Mouse (Mus musculus): Measurements from ENCODE around the gene Arsb.

DNA sequence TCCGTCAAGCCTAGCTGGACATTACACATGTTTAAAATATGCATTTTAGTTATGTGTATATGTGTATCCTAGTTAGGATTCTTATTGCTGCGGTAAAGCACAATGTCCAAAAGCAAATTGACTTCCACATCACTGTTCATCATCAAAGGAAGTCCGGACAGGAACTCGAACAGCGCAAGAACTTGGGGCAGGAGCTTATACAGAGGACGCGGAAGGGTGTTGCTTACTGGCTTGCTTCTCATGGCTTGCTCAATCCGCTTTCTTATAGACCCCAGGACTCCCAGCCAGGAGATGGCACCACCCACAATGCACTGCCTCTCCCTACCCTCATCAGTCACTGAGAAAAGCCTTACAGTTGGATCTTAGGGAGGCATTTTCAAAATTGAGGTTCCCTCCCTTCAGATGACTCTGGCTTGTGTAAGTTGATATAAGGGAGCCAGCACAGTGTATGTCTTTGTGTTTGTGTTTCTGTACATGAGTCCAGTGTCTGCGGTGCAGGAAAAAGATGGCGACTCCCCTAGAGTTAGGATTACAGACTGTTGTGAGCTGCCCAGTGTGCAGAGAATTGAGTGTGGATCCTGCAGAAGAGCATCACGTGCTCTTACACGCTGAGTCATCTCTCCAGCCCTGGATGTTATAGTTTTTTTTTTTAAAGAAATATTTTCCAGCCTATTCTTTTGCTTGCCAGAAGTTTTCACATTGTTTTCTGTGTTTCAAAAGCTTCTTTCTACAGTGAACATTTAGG lies 66.2 kb downstream of the Arsb start:
- no peak for TF ChIP-seq POLR2A (IDR thresholded peaks at IDR 0.05; ENCODE audit: low read depth, low read length)
- TF ChIP-seq CTCF (IDR thresholded peaks at IDR 0.05; ENCODE audit: borderline replicate concordance, insufficient read depth, low read length), result no peak
